Mouse (Mus musculus) forebrain, postnatal 0 days (tissue): ENCODE data around the gene Dhrs9. TPM values are rescaled to one million over a fixed set of nuclear protein-coding genes. Genes with fewer than 3 reads are reported as not detected.

Source experiments
- ATAC-seq: fragments of 200-750 bp; cut with Nextera tagmentation; 2 replicates; pipeline ENCODE4 v1.8.0; 2017; ENCODE audit warnings: mild to moderate bottlenecking, moderate library complexity
- DNase-seq: peaks from one replicate; pipeline ENCODE4 v3.0.0-alpha.2; 2015
- H3K27ac ChIP-seq: fragments of 300-500 bp; sonication (generic); 2 replicates; pipeline ENCODE4 v1.5.1; 2014; ENCODE audit warnings: low read depth, mild to moderate bottlenecking, antibody characterized with exemption, low read length, moderate library complexity, mixed read lengths
- H3K27me3 ChIP-seq: fragments of 300-500 bp; sonication (generic); 2 replicates; pipeline ENCODE4 v1.6.1; 2014; ENCODE audit warnings: mild to moderate bottlenecking, low read length, mixed read lengths; ENCODE audit not compliant: insufficient read depth
- H3K36me3 ChIP-seq: fragments of 300-500 bp; sonication (generic); 2 replicates; pipeline ENCODE4 v1.6.1; 2014; ENCODE audit warnings: mild to moderate bottlenecking, moderate library complexity; ENCODE audit not compliant: insufficient read depth
- H3K4me1 ChIP-seq: fragments of 300-500 bp; sonication (generic); 2 replicates; pipeline ENCODE4 v1.6.1; 2014; ENCODE audit warnings: antibody characterized with exemption; ENCODE audit not compliant: insufficient read depth
- H3K4me2 ChIP-seq: fragments of 300-500 bp; sonication (generic); 2 replicates; pipeline ENCODE4 v1.6.1; 2014; ENCODE audit warnings: low read depth, mild to moderate bottlenecking, moderate library complexity
- H3K4me3 ChIP-seq: fragments of 300-500 bp; sonication (generic); 2 replicates; pipeline ENCODE4 v1.5.1; 2014; ENCODE audit warnings: low read depth, low read length, mixed read lengths
- H3K9ac ChIP-seq: fragments of 300-500 bp; sonication (generic); 2 replicates; pipeline ENCODE4 v1.6.1; 2014; ENCODE audit warnings: mild to moderate bottlenecking
- H3K9me3 ChIP-seq: fragments of 300-500 bp; sonication (generic); 2 replicates; pipeline ENCODE4 v1.6.1; 2016; ENCODE audit warnings: low read length
- CTCF ChIP-seq: sonication (generic); IDR thresholded peaks from 2 replicates; pipeline ENCODE4 v1.5.1; 2016; ENCODE audit warnings: antibody characterized with exemption, control low read depth, low read depth
- WGBS: fragments of 180-500 bp; shearing (Covaris S2); extraction: QIAGEN DNeasy Blood & Tissue Kit; methylation state at CpG from one replicate; pipeline ENCODE4 v1.1.7; 2014; 5-methylcytosine and 5-hydroxymethylcytosine counted together
- polyA plus RNA-seq: library from polyadenylated mRNA; unstranded; fragments of >200 nt; fragmentation: Nextera tagmentation; extraction: Ambion mirVana; gene quantifications from 2 replicates; pipeline ENCODE4 v1.2.1, GENCODE M21; 2015
- total RNA-seq: library from RNA; depleted of rRNA; stranded (reverse); fragments of >200 nt; gene quantifications from 2 replicates; pipeline ENCODE4 v1.2.3, GENCODE M21; 2014

The Dhrs9 gene
- total and polyA plus RNA-seq, 2 experiments from 2014 or later = not detected

DNA sequence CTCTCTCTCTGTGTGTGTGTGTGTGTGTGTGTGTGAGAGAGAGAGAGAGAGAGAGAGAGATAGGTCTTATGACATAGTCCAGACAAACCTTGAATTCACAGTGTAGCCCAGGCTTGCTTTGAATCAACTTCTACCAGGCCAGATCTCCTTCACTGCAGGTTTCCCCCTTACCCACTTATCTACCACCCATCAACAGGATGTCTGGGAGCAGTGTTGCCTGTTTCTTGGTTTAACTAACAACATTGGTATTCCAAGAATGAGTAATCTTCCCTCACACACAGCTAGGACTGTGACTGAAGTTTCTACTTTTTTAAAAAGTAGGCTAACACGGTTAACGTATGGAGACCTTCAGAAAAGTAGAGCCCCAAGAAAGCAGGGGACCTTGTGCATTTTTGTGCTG is 3.5 kb upstream of the Dhrs9 start:
- H3K9me3 ChIP-seq = no peaks in the 10 kb centered on the region
- H3K4me3 ChIP-seq = no peak overlapping the region
- TF ChIP-seq CTCF = no peak
- H3K4me2 ChIP-seq = no peak overlapping the region
- DNase-seq (no peak), ATAC-seq (no peak)
- H3K27ac ChIP-seq = no peak overlapping the region
- WGBS = 90% methylated on average over 2 of the region's 2 CpGs
- H3K36me3 ChIP-seq = no peaks in the 10 kb centered on the region
- no peaks in the 10 kb centered on the region for H3K27me3 ChIP-seq
- no peaks in the 10 kb centered on the region for H3K4me1 ChIP-seq
- H3K9ac ChIP-seq = no peak overlapping the region

DNA sequence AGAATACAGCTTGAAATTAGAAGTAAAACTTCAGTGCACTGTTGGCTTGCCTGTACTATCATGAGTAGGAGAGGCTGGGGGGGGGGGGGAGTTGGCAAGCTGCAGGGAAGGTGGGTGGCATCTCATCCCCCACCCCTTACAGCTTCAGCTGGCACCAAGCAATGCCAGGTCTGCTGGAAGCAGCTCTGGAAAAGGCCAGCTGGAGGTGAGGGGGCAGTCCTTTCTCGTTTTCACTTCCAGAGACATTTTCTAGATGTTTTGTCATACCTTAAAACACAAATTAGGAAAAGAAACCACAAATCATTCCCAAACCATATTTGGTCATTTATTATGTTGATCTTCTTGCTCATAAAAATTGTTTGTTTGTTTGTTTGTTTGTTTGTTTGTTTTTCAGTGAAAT is 444 bp upstream of the Dhrs9 start:
- Histone ChIP-seq H3K9ac (no peak overlapping the region), H3K4me2 (no peak overlapping the region), H3K9me3 (no peaks in the 10 kb centered on the region), H3K4me3 (no peak overlapping the region), H3K27ac (no peak overlapping the region), H3K27me3 (no peaks in the 10 kb centered on the region), H3K4me1 (no peaks in the 10 kb centered on the region), H3K36me3 (no peaks in the 10 kb centered on the region)
- WGBS = 38% methylated on average over 1 of the region's 1 CpGs
- ATAC-seq (no peak), DNase-seq (no peak)
- TF ChIP-seq CTCF = no peak

DNA sequence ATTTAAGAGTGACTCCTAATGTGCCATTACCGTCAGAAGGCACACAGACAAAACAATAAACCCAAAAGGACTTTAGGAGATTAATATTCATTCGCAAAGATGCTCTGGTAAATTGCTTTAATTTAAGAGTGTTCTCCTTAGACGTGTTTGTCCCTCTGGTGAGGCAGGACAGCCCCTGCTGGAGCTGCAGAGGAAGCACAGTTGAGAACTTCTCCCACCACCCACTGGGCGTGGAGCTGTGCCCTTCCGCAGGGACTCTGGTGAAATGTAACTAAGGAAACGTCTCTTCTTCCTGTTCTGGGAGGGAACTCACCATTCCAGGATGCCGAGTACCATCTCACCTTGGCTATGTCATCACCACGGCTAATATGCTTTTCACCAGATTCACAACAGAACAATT is 1.5 kb downstream of the Dhrs9 start:
- Histone ChIP-seq H3K9ac (no peak overlapping the region), H3K4me1 (no peaks in the 10 kb centered on the region), H3K27ac (no peak overlapping the region), H3K4me3 (no peak overlapping the region), H3K4me2 (no peak overlapping the region), H3K36me3 (no peaks in the 10 kb centered on the region), H3K27me3 (no peaks in the 10 kb centered on the region), H3K9me3 (no peaks in the 10 kb centered on the region)
- TF ChIP-seq CTCF = peak; percentile 42
- no peak for DNase-seq
- 52% methylated on average over 8 of the region's 8 CpGs for WGBS
- no peak for ATAC-seq

DNA sequence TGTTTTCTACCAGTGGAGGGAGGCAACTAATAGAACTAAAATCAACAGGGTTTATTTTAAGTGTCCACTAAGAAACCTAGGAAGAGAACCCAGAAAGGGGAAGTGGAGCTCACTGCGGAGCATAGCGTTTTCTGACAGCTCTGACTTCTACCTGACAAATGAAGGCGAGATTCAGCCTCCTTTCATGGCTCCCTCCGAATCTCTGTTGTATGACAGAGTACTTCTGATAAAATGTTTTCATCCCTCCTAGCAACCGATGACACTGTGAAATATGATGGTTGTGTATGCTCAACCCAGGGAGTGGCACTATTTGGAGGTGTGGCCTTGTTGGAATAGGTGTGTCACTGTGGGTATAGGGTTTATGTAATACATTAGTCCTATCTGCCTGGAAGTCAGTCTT is 2.6 kb downstream of the Dhrs9 start:
- Histone ChIP-seq H3K27ac (no peak overlapping the region), H3K36me3 (no peaks in the 10 kb centered on the region), H3K4me2 (no peak overlapping the region), H3K27me3 (no peaks in the 10 kb centered on the region), H3K4me3 (no peak overlapping the region), H3K4me1 (no peaks in the 10 kb centered on the region), H3K9me3 (no peaks in the 10 kb centered on the region), H3K9ac (no peak overlapping the region)
- DNase-seq = no peak
- no peak for ATAC-seq
- no peak for TF ChIP-seq CTCF
- 96% methylated on average over 5 of the region's 5 CpGs for WGBS

DNA sequence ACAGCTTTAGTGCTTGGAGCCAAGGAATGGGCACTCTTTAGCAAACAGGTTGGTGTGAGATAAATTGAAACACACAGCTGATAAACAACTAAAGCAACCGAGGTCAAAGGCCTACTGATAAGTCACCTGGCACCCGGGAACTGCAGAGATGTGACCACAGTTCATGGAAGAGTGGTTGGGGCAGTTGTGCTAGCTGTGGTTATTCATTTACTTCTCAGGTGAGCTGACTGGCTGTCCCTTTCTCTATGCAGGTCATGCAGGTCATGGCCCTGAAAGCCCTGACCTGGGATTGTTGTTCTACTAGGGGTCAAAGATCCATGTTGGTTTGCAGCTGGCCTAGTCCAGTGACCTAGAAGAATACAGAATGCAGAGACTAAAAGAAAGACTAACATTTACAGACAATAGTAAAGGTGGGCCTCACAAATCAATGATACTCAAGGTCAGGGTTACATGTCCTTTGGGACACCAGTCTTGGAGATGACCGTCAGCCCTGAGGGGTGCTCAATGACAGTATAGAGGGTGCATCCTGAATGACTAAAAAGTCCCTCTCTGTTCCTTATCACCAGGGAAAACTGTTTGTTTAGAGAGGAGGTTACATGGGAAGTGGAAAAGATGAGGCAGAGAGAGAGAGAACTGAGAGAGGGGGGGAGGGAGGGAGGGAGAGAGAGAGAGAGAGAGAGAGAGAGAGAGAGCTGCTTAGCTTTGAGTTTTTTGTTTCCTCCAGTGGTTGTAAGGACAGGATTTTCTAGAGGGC is 6.0 kb downstream of the Dhrs9 start:
- no peaks in the 10 kb centered on the region for H3K36me3 ChIP-seq
- H3K27ac ChIP-seq = no peak overlapping the region
- TF ChIP-seq CTCF = no peak
- H3K4me3 ChIP-seq = no peak overlapping the region
- WGBS = 89% methylated on average over 3 of the region's 3 CpGs
- no peak overlapping the region for H3K4me2 ChIP-seq
- no peak overlapping the region for H3K9ac ChIP-seq
- ATAC-seq (no peak), DNase-seq (no peak)
- no peaks in the 10 kb centered on the region for H3K4me1 ChIP-seq
- H3K9me3 ChIP-seq = no peaks in the 10 kb centered on the region
- no peaks in the 10 kb centered on the region for H3K27me3 ChIP-seq

DNA sequence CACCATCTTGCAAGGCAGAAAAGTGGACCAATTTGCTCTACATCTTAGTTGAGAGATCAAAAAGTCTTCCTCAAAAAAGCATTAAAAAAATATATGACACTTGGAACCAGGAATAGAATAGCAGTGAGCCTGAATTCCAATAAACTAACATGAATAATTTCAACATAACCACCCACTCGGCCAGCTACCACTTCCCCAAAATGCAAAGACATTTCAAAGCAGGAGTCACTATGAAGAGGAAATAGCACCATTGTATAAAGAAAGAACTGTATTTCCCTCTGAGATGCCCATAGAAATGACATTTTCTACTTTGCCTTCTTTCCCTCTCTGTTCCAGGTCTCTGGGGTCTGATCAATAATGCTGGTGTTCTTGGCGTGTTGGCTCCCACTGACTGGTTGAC is 13.7 kb downstream of the Dhrs9 start:
- DNase-seq = no peak
- Histone ChIP-seq H3K36me3 (no peaks in the 10 kb centered on the region), H3K4me2 (no peak overlapping the region), H3K4me3 (no peak overlapping the region), H3K27ac (no peak overlapping the region), H3K9ac (no peak overlapping the region), H3K4me1 (no peaks in the 10 kb centered on the region), H3K9me3 (no peaks in the 10 kb centered on the region), H3K27me3 (no peaks in the 10 kb centered on the region)
- ATAC-seq = no peak
- no peak for TF ChIP-seq CTCF
- 94% methylated on average over 2 of the region's 2 CpGs for WGBS

DNA sequence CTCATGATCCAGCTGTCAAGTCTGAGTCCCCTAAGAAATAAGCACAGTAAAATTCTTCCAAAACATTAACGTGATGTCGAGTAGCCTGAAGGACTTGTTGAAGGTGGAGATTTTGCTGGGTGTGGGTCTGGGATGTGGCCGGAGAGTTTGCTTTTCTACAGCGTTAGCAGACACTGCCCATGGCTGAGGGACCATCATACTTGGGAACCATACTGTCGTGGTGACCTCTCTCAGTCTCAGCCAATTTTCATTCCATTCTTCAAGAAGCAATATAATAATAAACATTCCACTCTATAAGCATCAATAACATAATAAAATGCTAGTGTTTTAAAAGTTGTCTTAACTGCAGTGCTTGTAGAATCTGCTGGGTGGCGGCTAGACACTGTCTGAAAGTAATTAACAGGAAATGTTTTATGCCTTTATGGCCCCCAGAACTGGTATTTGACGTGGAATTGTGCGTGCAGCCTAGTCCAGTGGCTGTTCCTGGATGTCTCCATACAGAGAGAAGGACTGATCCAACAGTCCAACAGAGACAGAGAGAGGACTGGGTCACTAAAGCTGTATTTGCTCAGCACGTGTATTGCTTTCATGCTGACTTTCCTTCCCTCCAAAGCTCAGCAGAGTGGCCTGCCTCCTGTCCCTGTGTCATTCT is 15.5 kb downstream of the Dhrs9 start:
- Histone ChIP-seq H3K27me3 (no peaks in the 10 kb centered on the region), H3K36me3 (no peaks in the 10 kb centered on the region), H3K4me3 (no peak overlapping the region), H3K4me1 (no peaks in the 10 kb centered on the region), H3K9me3 (no peaks in the 10 kb centered on the region), H3K4me2 (no peak overlapping the region), H3K9ac (no peak overlapping the region), H3K27ac (no peak overlapping the region)
- ATAC-seq (no peak), DNase-seq (no peak)
- 82% methylated on average over 9 of the region's 9 CpGs for WGBS
- TF ChIP-seq CTCF = no peak
